Mouse (Mus musculus): ENCODE data around the gene Wasf3.

GRCm38 (mm10) chr5:146352006-146352405 is 32.8 kb upstream of the Wasf3 start:
- TF ChIP-seq CTCF (IDR thresholded peaks at IDR 0.05; ENCODE audit: low read depth, low read length) (no peak), TAL1 (conservative IDR thresholded peaks at IDR 0.05; ENCODE audit: low read depth, low read length) (no peak)

Measured in G1E (cell line).